Mouse (Mus musculus) olfactory bulb, adult 2 months (tissue): Measurements from ENCODE around the gene Cox16. TPM values are rescaled to one million over a fixed set of nuclear protein-coding genes. Genes with fewer than 3 reads are reported as not detected.
"Not testable (repeated sequence)": the region's sequence is repeated elsewhere in the genome, so short reads cannot be mapped to it uniquely, and the experiment has no call there.

Experiments
- H3K27ac ChIP-seq: fragments of 200-500 bp; 2 replicates; pipeline ENCODE4 v1.5.1; 2012; ENCODE audit warnings: low read depth, low read length; ENCODE audit not compliant: insufficient read depth
- H3K4me1 ChIP-seq: fragments of 200-500 bp; 2 replicates; pipeline ENCODE4 v1.6.1; 2012; ENCODE audit warnings: low read length; ENCODE audit not compliant: control insufficient read depth, insufficient read depth
- H3K4me3 ChIP-seq: fragments of 200-500 bp; 2 replicates; pipeline ENCODE4 v1.5.1; 2012; ENCODE audit warnings: mild to moderate bottlenecking, low read depth, low read length, moderate library complexity; ENCODE audit not compliant: insufficient read depth
- CTCF ChIP-seq: fragments of 200-500 bp; IDR thresholded peaks from 2 replicates; pipeline ENCODE4 v1.5.1; 2012; ENCODE audit warnings: low read depth, mild to moderate bottlenecking, low read length, moderate library complexity; ENCODE audit not compliant: insufficient read depth
- POLR2A ChIP-seq: fragments of 200-500 bp; IDR thresholded peaks from 2 replicates; pipeline ENCODE4 v1.6.1; 2012; ENCODE audit warnings: mild to moderate bottlenecking, low read depth, low read length, moderate library complexity; ENCODE audit not compliant: insufficient read depth
- WGBS: fragments of 180-500 bp; shearing (Covaris S2); methylation state at CpG from one replicate; pipeline ENCODE4 v1.1.7; 2018; 5-methylcytosine and 5-hydroxymethylcytosine counted together
- polyA plus RNA-seq: library from polyadenylated mRNA; stranded (reverse); fragments of >200 nt; gene quantifications from 2 replicates; pipeline ENCODE4 v1.2.4, GENCODE M21; 2012; ENCODE audit warnings: low replicate concordance; ENCODE audit not compliant: missing spikeins, insufficient read depth, insufficient read length

Cox16 gene
- polyA plus RNA-seq, 1 experiment, result not detected

DNA sequence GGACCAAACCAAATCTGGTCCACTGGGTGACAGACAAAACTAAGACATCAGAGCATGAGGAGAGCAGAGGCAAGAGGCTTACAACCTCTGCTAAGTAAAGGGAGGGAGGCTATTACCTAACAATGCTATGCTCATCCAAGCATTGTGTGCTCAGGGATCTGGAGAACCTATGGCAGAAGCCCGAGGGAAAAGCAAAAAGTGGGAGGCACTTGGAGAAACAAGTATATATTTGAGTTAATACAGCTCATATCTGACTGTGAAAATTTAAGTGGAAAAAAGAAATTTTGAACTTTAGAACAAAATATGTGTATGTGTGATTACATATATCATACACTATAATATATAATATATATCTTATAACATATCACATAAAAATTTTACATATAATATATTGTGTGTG, 63.1 kb downstream of the Cox16 start, which contains the start of gene Adam4:
TSS of gene Adam4 (minus strand) at position 101 of the 400 bp plus-strand sequence.
- WGBS, result 74% methylated on average over 1 of the region's 1 CpGs
- Histone ChIP-seq H3K4me1 (no peaks in the 10 kb centered on the region), H3K4me3 (no peak within 1 kb of the TSS), H3K27ac (no peak within 1 kb of the TSS)
- TF ChIP-seq CTCF (no peak), POLR2A (no peak)

DNA sequence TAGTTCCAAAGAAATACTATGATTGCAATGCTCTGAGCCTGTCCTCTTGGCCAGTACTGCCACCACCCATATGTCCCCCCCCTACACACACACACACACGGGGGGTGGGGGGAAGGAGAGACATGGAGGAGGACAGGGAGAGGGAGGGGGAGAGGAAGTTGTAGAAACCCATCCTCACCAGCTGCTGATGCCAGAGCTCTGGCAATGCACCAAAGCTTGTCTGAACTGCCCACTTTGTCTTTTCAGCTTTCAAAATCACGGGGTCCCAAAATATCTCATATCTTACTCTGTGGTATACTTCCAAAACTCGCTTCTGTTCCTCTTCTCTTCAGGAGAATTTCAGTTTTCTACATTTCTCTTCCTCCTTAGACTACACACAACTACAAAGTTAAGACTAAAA, 71.7 kb downstream of the Cox16 start:
- no peak for TF ChIP-seq CTCF
- TF ChIP-seq POLR2A, result no peak
- Histone ChIP-seq H3K4me3 (no peak overlapping the region), H3K27ac (no peak overlapping the region), H3K4me1 (peaks cover 2% of the 10 kb centered on the region; the same call in 1 of the 2 replicates)
- WGBS, result 39% methylated on average over 3 of the region's 3 CpGs

DNA sequence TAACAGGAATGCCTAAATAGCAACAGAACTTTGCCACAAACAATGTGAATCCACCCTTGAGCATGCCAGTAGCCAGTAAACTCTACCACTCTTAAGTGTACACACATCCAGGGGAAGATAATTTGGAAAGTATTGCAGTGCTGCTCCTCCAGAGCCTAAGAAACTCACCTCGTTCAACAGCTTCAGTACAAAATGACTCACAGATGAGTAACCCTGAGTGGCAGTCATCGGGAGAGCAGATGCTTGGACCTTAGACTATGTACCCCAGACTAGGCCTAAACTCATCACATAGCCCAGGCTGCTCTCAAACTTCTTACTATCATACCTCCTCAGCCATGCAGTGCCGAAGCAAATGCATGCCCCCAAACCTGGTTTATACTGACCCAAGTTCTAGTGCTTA, 76.0 kb downstream of the Cox16 start:
- no peak overlapping the region for H3K4me3 ChIP-seq
- WGBS, result 70% methylated on average over 3 of the region's 3 CpGs
- TF ChIP-seq POLR2A, result no peak
- no peak for TF ChIP-seq CTCF
- no peak overlapping the region for H3K27ac ChIP-seq
- peaks cover 2% of the 10 kb centered on the region; the same call in 1 of the 2 replicates for H3K4me1 ChIP-seq

DNA sequence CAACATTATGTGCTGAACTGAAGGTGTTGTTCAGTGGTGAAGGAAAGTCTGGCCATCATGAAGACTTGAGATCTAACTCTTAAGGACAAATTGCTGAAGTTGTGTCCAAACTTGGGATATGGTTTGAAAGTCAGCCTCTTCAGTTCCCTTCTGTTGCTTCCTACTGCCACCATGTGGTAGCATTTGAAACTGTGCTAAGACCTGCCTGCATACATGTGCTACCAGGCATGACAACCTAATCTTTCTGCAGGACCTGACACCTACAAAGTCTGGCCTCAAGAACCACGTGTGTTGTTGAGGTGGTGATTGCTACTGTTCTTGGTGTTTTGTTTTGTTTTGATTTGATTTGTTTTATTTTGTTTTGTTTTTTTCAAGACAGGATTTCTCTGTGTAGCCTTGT, 82.7 kb downstream of the Cox16 start:
- TF ChIP-seq CTCF (no peak), POLR2A (no peak)

DNA sequence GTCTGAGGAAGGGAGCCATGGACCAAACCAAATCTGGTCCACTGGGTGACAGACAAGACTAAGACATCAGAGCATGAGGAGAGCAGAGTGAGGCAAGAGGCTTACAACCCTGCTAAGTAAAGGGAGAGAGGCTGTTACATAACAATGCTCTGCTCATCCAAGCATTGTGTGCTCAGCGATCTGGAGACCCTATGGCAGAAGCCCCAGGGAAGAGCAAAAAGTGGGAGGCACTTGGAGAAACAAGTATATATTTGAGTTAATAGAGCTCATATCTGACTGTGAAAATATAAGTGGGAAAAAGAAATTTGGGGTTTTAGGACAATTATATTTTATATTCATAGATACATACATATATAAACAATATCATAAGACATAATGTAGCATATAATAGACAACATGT, 105.6 kb downstream of the Cox16 start, which contains the start of gene Gm4787:
TSS of gene Gm4787 (minus strand) at position 101 of the 400 bp plus-strand sequence.
- 70% methylated on average over 1 of the region's 1 CpGs for WGBS
- not testable (repeated sequence) for H3K4me3 ChIP-seq, H3K4me1 ChIP-seq, H3K27ac ChIP-seq

More for the DNA sequence above, 82.7 kb downstream of the Cox16 start:
- Histone ChIP-seq H3K4me3 (no peak overlapping the region), H3K4me1 (no peaks in the 10 kb centered on the region), H3K27ac (no peak overlapping the region)
- 12% methylated on average over 1 of the region's 1 CpGs for WGBS

DNA sequence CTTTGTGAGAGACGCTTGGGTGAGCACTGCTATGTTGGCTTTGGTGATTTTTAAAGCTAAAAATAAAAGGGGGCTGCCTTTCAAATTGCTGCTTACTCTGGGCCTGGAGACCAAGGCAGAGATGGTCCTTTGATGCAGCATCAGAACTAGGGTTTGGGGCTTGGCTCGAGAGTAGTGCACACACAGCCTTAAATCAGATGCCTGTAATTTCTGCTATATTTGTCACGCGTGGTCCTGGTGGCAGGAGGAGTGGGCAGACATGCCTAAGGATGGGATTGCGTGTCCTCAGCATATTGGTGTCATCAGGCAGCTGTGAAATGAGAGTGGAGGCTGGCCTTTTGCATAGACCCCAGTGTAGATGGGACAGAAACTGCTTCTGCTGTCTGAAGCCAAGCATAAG, 151.1 kb downstream of the Cox16 start:
- Histone ChIP-seq H3K27ac (peak overlapping the region; percentile 71; the same call in 1 of the 2 replicates), H3K4me1 (peaks cover 9% of the 10 kb centered on the region), H3K4me3 (peak overlapping the region; percentile 55)
- no peak for TF ChIP-seq POLR2A
- no peak for TF ChIP-seq CTCF
- WGBS, result 26% methylated on average over 5 of the region's 5 CpGs

DNA sequence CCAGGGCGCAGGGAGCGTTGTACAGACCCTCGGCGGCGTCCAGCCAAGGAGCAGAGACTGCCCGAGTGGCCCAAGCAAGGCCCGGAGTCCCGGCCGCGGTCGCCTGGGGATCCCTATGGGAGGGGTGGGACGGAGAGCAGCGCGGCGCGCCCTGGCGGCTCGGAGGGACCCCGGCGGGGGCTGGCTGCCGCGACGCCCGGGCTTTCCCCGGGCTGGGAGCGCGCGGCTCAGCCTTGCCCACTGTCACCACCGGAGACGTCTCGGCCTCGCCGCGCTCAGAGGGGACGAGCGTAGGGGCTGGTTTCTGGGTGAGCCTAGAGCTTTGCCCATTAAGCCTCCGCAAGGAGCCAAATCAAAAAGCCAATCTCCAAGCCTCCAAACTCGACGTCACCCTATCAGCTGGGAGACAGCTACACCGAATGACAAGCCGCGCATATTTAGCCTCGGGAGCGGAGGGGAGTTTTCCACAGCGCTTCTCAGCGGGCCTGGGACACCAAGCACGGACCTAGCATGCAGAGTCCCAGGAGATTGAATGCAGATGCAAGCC, 152.0 kb downstream of the Cox16 start, which contains the start of gene Slc8a3:
TSS of gene Slc8a3 (minus strand) at position 306 of the 547 bp plus-strand sequence.
- WGBS, result under 1% methylated on average over 47 of the region's 47 CpGs
- no peak for TF ChIP-seq POLR2A
- TF ChIP-seq CTCF, result no peak
- peak within 1 kb of the TSS; percentile 71 for H3K27ac ChIP-seq

DNA sequence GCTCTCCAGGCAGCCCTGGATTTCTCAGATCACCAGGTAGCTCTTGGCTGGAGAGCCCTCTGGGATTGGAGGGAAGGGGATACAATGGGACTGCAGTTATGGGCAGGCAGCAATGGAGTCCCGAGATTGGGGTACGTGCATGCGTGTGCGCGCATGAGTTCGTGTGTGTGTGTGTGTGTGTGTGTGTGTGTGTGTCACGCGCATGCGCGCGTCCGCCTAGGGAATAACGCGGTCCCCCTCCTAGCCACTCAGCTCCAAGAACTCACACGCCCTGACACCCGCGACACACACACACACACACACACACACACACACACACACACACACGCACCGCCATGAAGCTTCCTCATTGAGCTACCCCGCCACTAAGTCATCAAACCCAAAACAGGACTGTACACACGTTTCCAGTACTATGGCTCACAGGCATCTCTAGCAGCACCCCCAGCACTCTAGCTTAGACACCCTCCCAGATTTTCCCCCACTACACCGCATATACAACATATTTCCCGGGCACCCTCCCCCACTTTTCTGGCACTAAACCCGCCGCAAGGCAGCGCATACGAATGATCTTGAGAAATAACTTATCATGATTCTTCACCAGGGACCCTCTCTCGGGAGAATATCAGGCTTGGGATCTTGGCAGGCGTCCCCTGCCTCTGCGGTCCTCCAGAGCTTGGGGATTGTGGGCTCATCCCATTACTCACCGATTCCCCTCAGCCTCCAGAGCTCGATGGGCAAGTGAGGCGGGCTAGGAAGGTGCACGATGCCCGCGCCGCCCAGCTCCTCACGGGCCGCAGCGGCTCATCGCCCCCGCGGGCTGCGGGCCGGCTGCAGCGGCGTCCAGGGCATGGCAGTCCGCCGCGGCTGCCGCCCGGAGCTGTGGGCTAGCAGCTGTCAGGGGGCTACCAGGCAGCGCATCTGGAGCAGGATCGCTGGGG, 152.7 kb downstream of the Cox16 start:
- Histone ChIP-seq H3K4me3 (peak overlapping the region; percentile 55), H3K27ac (peak overlapping the region; percentile 71), H3K4me1 (peaks cover 9% of the 10 kb centered on the region)
- 3% methylated on average over 50 of the region's 54 CpGs for WGBS
- TF ChIP-seq POLR2A, result 0 out of 2 replicates have a peak, but pooled peaks have one; percentile 23
- no peak for TF ChIP-seq CTCF

More for the DNA sequence above, 152.0 kb downstream of the Cox16 start, which contains the start of gene Slc8a3:
- Histone ChIP-seq H3K4me3 (peak within 1 kb of the TSS; percentile 55), H3K4me1 (peaks cover 9% of the 10 kb centered on the region)

DNA sequence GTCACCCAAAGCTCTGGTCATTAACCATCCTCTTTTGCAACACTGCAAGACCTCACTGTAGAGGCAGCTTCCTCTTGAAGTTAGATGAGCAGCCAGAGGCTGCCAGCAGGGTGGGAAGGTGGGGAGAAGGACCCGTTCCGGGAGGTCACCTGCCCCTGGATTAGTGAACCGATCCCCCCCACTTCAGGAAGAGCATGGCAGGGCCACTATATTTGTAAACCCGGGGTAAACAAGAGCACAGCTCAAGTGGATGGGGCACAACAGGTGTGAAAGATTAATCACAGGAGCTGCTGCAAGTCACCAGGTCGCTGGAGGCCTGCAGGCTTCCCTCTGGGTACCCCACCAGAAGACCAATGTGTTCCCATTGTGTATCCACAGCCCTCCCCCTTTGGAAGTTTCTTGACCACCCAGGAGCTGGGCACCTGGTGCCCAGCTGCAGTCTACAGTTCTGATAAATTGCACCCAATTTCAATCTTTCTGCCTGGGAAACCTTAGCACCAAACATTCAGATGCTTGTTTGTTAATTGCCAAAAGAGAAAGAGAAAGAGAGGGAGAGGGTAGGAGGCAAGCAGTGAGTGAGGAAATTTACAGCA, 153.8 kb downstream of the Cox16 start:
- no peak for TF ChIP-seq POLR2A
- TF ChIP-seq CTCF, result no peak
- Histone ChIP-seq H3K4me1 (peaks cover 9% of the 10 kb centered on the region), H3K27ac (0 out of 2 replicates have a peak overlapping the region, but pooled peaks have one; percentile 63), H3K4me3 (peak overlapping the region; percentile 18)
- WGBS, result 43% methylated on average over 5 of the region's 5 CpGs
